Mouse (Mus musculus) adrenal gland (tissue): ENCODE results near the gene Asb1.

ENCODE experiments used
- intact Hi-C: fragments of 180-260 bp; cut with DNase I; formaldehyde crosslinking; loops from one replicate; pipeline ENCODE4 v1.15.1; 2025

Asb1 gene

GRCm38 (mm10) chr1:91600671-91601361 lies 60.5 kb downstream of the Asb1 start:
- intact Hi-C loops: loop anchor here (5.0 kb wide), 1 partner anchor 156 kb away; no protein-coding TSS in a partner anchor

DNA sequence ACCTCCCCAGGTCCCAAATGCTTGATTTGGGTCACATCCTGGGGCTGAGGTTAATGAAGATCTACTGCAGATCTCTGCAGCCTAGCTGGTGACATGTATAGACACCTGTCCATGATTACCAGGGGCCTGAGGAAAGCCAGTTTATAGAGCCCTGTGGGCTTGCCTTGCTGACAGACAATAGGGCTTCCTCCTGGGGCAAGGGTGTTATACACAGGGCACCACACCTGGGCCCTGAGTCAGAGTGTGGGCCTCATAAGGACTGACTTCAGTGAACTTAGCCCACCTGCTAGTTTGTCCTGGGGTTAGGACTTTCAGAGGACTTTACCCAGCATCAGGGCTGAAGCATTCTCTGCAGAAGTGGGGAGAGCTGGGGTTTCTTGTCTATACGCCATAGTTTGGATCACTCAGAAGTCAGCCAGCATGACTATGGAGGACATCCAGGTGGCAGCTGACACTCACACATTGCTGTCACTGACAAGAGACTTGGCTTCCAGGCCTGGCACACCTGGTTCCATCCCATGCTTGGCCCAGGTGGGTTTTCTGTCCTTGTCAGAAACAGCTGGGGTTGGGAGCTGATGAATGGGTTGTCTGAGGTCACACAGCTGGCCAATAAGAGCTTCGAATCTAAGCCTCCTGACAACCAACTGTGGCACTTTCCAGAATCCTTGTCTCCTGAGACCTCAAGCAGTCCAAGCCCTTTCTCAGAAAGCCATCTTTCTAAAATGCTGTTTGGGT lies 61.2 kb downstream of the Asb1 start:
- intact Hi-C loops: loop anchor here (5.0 kb wide), 1 partner anchor 156 kb away; no protein-coding TSS in a partner anchor

GRCm38 (mm10) chr1:91605632-91606031 lies 65.3 kb downstream of the Asb1 start:
- intact Hi-C loops: no loop called here

GRCm38 (mm10) chr1:91606701-91607100 lies 66.4 kb downstream of the Asb1 start:
- intact Hi-C loops: no loop called here

DNA sequence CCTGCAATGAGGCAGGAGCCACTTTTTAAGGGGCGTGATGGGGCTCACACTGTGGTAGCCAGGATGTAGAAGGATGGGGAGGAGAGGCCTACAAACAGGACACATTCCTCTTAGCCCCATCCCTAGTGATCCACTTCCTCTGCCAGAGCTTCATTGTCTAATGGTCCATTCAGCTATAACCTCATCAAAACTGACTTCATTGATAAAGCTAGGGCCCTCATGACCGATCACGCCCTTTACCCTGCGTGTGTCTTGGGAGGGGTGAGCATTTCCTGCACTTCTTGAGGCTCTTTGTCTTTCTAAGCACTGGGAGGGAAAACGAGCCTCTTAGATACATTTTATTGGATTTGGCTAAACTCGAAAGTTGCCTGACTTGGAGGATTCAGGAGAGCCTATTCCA lies 66.8 kb downstream of the Asb1 start:
- intact Hi-C loops: no loop called here
